In the genomic region with DNA sequence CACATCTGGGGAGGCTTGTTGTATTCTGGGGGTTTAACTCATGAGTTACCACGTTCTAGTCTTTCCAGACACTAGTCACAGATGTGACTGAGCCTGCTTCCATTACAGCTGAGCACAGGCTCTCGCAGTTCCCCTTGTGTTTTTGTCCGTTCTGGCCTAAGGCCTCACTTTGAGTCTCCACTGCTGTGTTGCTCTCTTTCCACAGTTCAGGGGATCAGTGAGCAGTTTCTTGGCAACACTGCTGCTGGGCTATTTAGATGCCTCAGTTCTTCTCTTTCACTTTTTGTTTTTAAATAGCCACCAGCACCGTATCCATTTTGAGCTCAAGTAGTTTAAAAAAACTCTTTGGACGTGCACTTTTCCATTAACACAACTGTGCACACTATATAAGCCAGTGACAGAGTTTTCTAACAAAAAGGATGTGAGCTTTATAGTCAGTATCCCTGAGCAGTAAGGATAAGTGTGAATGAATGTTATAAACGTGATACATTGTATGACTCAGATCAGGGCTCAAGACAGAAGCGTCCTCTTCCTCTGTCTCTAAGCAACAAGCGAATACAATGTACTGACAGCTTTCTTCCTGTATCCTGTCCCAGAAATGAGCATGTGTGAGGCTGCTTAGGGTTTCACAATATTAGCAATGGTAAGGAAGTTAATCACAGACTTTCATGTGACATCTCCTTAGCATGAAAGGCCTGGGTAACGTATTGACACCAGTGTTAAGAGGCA, we compare ENCODE assay signal across 8 mouse cellular contexts. TPM values are rescaled to one million over a fixed set of nuclear protein-coding genes. Genes with fewer than 3 reads are reported as not detected.
A peak's percentile ranks its signal among the peaks of the same experiment; 100 is the strongest.
DNase-seq lines count a peak whose midpoint lies in the region; ATAC-seq lines count a peak whose summit lies in the region.

No protein-coding gene starts in this region.

- H3K27me3 ChIP-seq in kidney, embryonic 16.5 days (ENCODE audit: insufficient read depth, low read length) = no peaks in the 10 kb centered on the region
- no peaks in the 10 kb centered on the region for H3K27me3 ChIP-seq in kidney, embryonic 15.5 days

- H3K9me3 ChIP-seq in kidney, embryonic 16.5 days (ENCODE audit: low read length) = 0 out of 2 replicates have a peak, but pooled peaks cover 2% of the 10 kb centered on the region
- H3K9me3 ChIP-seq in kidney, embryonic 15.5 days (replicated peaks) = no peaks in the 10 kb centered on the region

- H3K4me2 ChIP-seq in kidney, embryonic 16.5 days (replicated peaks; ENCODE audit: low read depth, low read length) = no peak overlapping the region
- no peak overlapping the region for H3K4me2 ChIP-seq in kidney, embryonic 15.5 days

- 61% methylated on average over 9 of the region's 9 CpGs for WGBS in kidney, embryonic 16.5 days
- 67% methylated on average over 9 of the region's 9 CpGs for WGBS in kidney, embryonic 15.5 days

- no peak overlapping the region for H3K27ac ChIP-seq in kidney, embryonic 16.5 days (ENCODE audit: low read length)
- no peak overlapping the region for H3K27ac ChIP-seq in kidney, embryonic 15.5 days

- H3K9ac ChIP-seq in kidney, embryonic 16.5 days (replicated peaks; ENCODE audit: low read length) = no peak overlapping the region
- no peak overlapping the region for H3K9ac ChIP-seq in kidney, embryonic 15.5 days

- H3K4me1 ChIP-seq in kidney, embryonic 16.5 days (ENCODE audit: insufficient read depth, low read length) = no peaks in the 10 kb centered on the region
- H3K4me1 ChIP-seq in kidney, embryonic 15.5 days = no peaks in the 10 kb centered on the region

- H3K36me3 ChIP-seq in kidney, embryonic 16.5 days (ENCODE audit: insufficient read depth, low read length) = no peaks in the 10 kb centered on the region
- no peaks in the 10 kb centered on the region for H3K36me3 ChIP-seq in kidney, embryonic 15.5 days

- peak; percentile 19 for DNase-seq in CD4-positive, CD25-positive, alpha-beta regulatory T cell, adult 2 months (ENCODE audit: low read depth, low spot score)
- DNase-seq in heart, adult 8-10 months (ENCODE audit: low spot score) = peak; percentile 80
- no peak for DNase-seq in yolk sac, embryonic 10.5 days (ENCODE audit: low spot score)
- no peak for DNase-seq in c-Kit-positive CD71-positive TER-119-positive erythroid progenitor cells, embryonic 14.5 days (ENCODE audit: low spot score)
- no peak for DNase-seq in right cerebral cortex, postnatal 36 days (ENCODE audit: low spot score in 2 of 2)

- no peak overlapping the region for H3K4me3 ChIP-seq in kidney, embryonic 16.5 days (ENCODE audit: low read length)
- no peak overlapping the region for H3K4me3 ChIP-seq in kidney, embryonic 15.5 days (replicated peaks)

- 0 out of 2 replicates have a peak, but pooled peaks have one; percentile 57 for ATAC-seq in kidney, embryonic 16.5 days (ENCODE audit: low FRiP score, low TSS enrichment)
- ATAC-seq in kidney, embryonic 15.5 days (replicated peaks; ENCODE audit: low FRiP score) = no peak
- ATAC-seq in megakaryocyte progenitor cell, adult 5-6 weeks (replicated peaks; ENCODE audit: poor library complexity) = peak; percentile 99

RNA-seq across cellular contexts. Expression of gene Akap7, which starts 23.8 kb away (rescaled TPM):
- polyA plus RNA-seq in kidney, embryonic 16.5 days (2015; fragmentation: Nextera tagmentation; extraction: Ambion mirVana) = 12.6 and 18.9 TPM in 2 replicates
- 20.6 and 26.7 TPM in 2 replicates for polyA plus RNA-seq in kidney, embryonic 15.5 days (2015; fragmentation: Nextera tagmentation; extraction: Ambion mirVana)
- 10 to 100 TPM; 58.9 to 68.6 (median 63.2) TPM for total RNA-seq in heart, adult 8-10 months (2022)
- total RNA-seq in megakaryocyte progenitor cell, adult 5-6 weeks (2015) = 17.2 and 19.3 TPM in 2 replicates
- 18.8 and 24.4 TPM in 2 replicates for total RNA-seq in megakaryocyte progenitor cell, adult 5-6 weeks (2017)

RNA-seq across cellular contexts. Expression of gene Epb41l2, which starts 28.1 kb away (rescaled TPM):
- polyA plus RNA-seq in kidney, embryonic 16.5 days (2015; fragmentation: Nextera tagmentation; extraction: Ambion mirVana) = 74.9 and 75.6 TPM in 2 replicates
- polyA plus RNA-seq in kidney, embryonic 15.5 days (2015; fragmentation: Nextera tagmentation; extraction: Ambion mirVana) = 66.5 and 67.7 TPM in 2 replicates
- 10 to 100 TPM; 34.0 to 46.3 (median 40.7) TPM for total RNA-seq in heart, adult 8-10 months (2022)
- total RNA-seq in megakaryocyte progenitor cell, adult 5-6 weeks (2015) = 16.5 and 28.2 TPM in 2 replicates
- 19.1 and 24.6 TPM in 2 replicates for total RNA-seq in megakaryocyte progenitor cell, adult 5-6 weeks (2017)

Comparison
In these comparisons a context has a peak if more than half of its experiments do, and no peak if none do; other contexts are left out.
1. DNase-seq: peak in CD4-positive, CD25-positive, alpha-beta regulatory T cell, adult 2 months (single experiment) and heart, adult 8-10 months (single experiment); none in yolk sac, embryonic 10.5 days (single experiment), c-Kit-positive CD71-positive TER-119-positive erythroid progenitor cells, embryonic 14.5 days (single experiment) and right cerebral cortex, postnatal 36 days (0 of 2).